Mouse (Mus musculus) limb, embryonic 15.5 days (tissue): ENCODE data around the gene Chm. TPM values are rescaled to one million over a fixed set of nuclear protein-coding genes. Genes with fewer than 3 reads are reported as not detected.

Experiments used
- microRNA counts: library from miRNA; unstranded; fragments of <30 nt; microRNA quantifications from one replicate; lab custom pipeline; 2016
- microRNA-seq: library from miRNA; unstranded; fragments of <30 nt; microRNA quantifications from one replicate; pipeline ENCODE4, GENCODE M21; 2016
- polyA plus RNA-seq: library from polyadenylated mRNA; unstranded; fragments of >200 nt; fragmentation: Nextera tagmentation; extraction: Ambion mirVana; gene quantifications from 2 replicates; pipeline ENCODE4 v1.2.1, GENCODE M21; 2015

The Chm gene
- polyA plus RNA-seq, 1 experiment from 2014 or later: 11.6 TPM

MicroRNAs within 50 kb of the gene (microRNA counts, 519-probe panel; counts per million panel counts)
- microRNA mmu-miR-361 (lab: Ali Mortazavi, UCI): 2,735 counts per million, percentile 60 among the panel's probes with 10 or more counts

Small RNA genes within 50 kb of the gene (microRNA-seq; reads per million reads assigned to microRNA genes)
- 2,227 reads per million, percentile 82 among the genes with 10 or more reads in this experiment for gene Mir361

Other genes with a start within 250 kb of the Chm start
- 2.7 and 3.2 TPM in 2 replicates for gene Dach2, start 112.0 kb upstream of the Chm start, polyA plus RNA-seq